Mouse (Mus musculus) heart, postnatal 0 days (tissue): ENCODE measurements at regions not wholly inside any gene's neighbourhood (a gene's known extent, or its start where the extent isn't known, plus 50 kb on each side); places are given as distances from the start of the nearest gene placed in this dataset.
A peak's percentile ranks its signal among the peaks of the same experiment; 100 is the strongest.

ENCODE experiments used
- ATAC-seq: fragments of 200-750 bp; cut with Nextera tagmentation; 2 replicates; pipeline ENCODE4 v1.8.0; 2017; ENCODE audit warnings: low read depth, moderate number of reproducible peaks, moderate library complexity; ENCODE audit not compliant: insufficient read depth
- DNase-seq: peaks from one replicate; pipeline ENCODE4 v3.0.0-alpha.2; 2016; ENCODE audit warnings: low spot score
- H3K27ac ChIP-seq: fragments of 300-500 bp; sonication (generic); 2 replicates; pipeline ENCODE4 v1.5.1; 2014; ENCODE audit warnings: low read depth, mild to moderate bottlenecking
- H3K27me3 ChIP-seq: fragments of 300-500 bp; sonication (generic); 2 replicates; pipeline ENCODE4 v1.6.1; 2014; ENCODE audit warnings: low read length, mixed read lengths; ENCODE audit not compliant: control insufficient read depth, insufficient read depth
- H3K36me3 ChIP-seq: fragments of 300-500 bp; sonication (generic); replicated peaks from 2 replicates; pipeline ENCODE4 v1.6.1; 2014; ENCODE audit warnings: low read length, mixed read lengths; ENCODE audit not compliant: control insufficient read depth, insufficient read depth
- H3K4me1 ChIP-seq: fragments of 300-500 bp; sonication (generic); 2 replicates; pipeline ENCODE4 v1.6.1; 2014; ENCODE audit warnings: antibody characterized with exemption; ENCODE audit not compliant: control insufficient read depth, insufficient read depth
- H3K4me2 ChIP-seq: fragments of 300-500 bp; sonication (generic); 2 replicates; pipeline ENCODE4 v1.6.1; 2014; ENCODE audit warnings: low read depth, mild to moderate bottlenecking, low read length, moderate library complexity
- H3K4me3 ChIP-seq: fragments of 300-500 bp; sonication (generic); 2 replicates; pipeline ENCODE4 v1.5.1; 2014; ENCODE audit warnings: low read depth, low read length
- H3K9ac ChIP-seq: fragments of 300-500 bp; sonication (generic); replicated peaks from 2 replicates; pipeline ENCODE4 v1.6.1; 2014; ENCODE audit warnings: low read depth, low read length, mixed read lengths
- H3K9me3 ChIP-seq: fragments of 300-500 bp; sonication (generic); replicated peaks from 2 replicates; pipeline ENCODE4 v1.6.1; 2016; ENCODE audit warnings: low read length; ENCODE audit not compliant: control insufficient read depth
- CTCF ChIP-seq: IDR thresholded peaks from 2 replicates; pipeline ENCODE4 v1.5.1; 2016; ENCODE audit warnings: antibody characterized with exemption, control low read depth, low read depth
- EP300 ChIP-seq: IDR thresholded peaks from 2 replicates; pipeline ENCODE4 v1.6.1; 2016; ENCODE audit warnings: antibody characterized with exemption, low read depth
- WGBS: fragments of 180-500 bp; shearing (Covaris S2); extraction: QIAGEN DNeasy Blood & Tissue Kit; methylation state at CpG from one replicate; pipeline ENCODE4 v1.1.7; 2014; 5-methylcytosine and 5-hydroxymethylcytosine counted together

- H3K27ac ChIP-seq, result no peak overlapping the region
- H3K36me3 ChIP-seq, result no peaks in the 10 kb centered on the region
- no peaks in the 10 kb centered on the region for H3K4me1 ChIP-seq
- no peak overlapping the region for H3K4me2 ChIP-seq
- DNase-seq (no peak), ATAC-seq (no peak)
- TF ChIP-seq EP300 (no peak), CTCF (no peak)
- H3K27me3 ChIP-seq, result no peaks in the 10 kb centered on the region
- 67% methylated on average over 9 of the region's 9 CpGs for WGBS
- H3K9ac ChIP-seq, result no peak overlapping the region
- no peak overlapping the region for H3K4me3 ChIP-seq
- H3K9me3 ChIP-seq, result no peaks in the 10 kb centered on the region
Measured at GRCm38 (mm10) chr6:120585118-120585940, 54.2 kb upstream of the Hdhd5 start.

DNA sequence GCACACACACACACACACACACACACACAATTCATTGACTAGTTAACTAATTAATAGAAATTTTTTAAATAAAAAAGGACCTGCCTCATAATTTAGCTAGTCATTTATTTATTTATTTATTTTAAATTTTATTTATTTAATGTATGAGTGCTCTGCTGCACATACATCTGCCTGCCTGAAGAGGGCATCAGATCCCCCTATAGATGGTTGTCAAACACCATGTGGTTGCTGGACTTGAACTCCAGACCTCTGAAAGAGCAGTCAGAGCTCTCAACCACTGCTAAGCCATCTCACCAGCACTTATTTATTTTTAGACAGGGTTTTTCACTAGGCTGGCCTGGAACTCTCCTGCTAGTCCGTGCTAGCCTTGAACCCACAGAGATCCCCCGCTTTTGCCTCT is 50.6 kb upstream of the Hdhd5 start:
- Histone ChIP-seq H3K4me1 (peaks cover 6% of the 10 kb centered on the region; the same call in 1 of the 2 replicates), H3K9ac (no peak overlapping the region), H3K27me3 (peaks cover 3% of the 10 kb centered on the region; the same call in 1 of the 2 replicates), H3K4me3 (no peak overlapping the region), H3K36me3 (no peaks in the 10 kb centered on the region), H3K4me2 (no peak overlapping the region), H3K27ac (no peak overlapping the region), H3K9me3 (no peaks in the 10 kb centered on the region)
- ATAC-seq (no peak), DNase-seq (no peak)
- WGBS, result 98% methylated on average over 2 of the region's 2 CpGs
- peak; percentile 20; the same call in 1 of the 2 replicates for TF ChIP-seq CTCF
- TF ChIP-seq EP300, result no peak
